Mouse (Mus musculus) forebrain, postnatal 0 days (tissue): ENCODE measurements around the gene 2810408A11Rik. TPM values are rescaled to one million over a fixed set of nuclear protein-coding genes. Genes with fewer than 3 reads are reported as not detected.

ENCODE experiments used
- ATAC-seq: fragments of 200-750 bp; cut with Nextera tagmentation; 2 replicates; pipeline ENCODE4 v1.8.0; 2017; ENCODE audit warnings: mild to moderate bottlenecking, moderate library complexity
- DNase-seq: peaks from one replicate; pipeline ENCODE4 v3.0.0-alpha.2; 2015
- H3K27ac ChIP-seq: fragments of 300-500 bp; sonication (generic); 2 replicates; pipeline ENCODE4 v1.5.1; 2014; ENCODE audit warnings: low read depth, mild to moderate bottlenecking, antibody characterized with exemption, low read length, moderate library complexity, mixed read lengths
- H3K27me3 ChIP-seq: fragments of 300-500 bp; sonication (generic); 2 replicates; pipeline ENCODE4 v1.6.1; 2014; ENCODE audit warnings: mild to moderate bottlenecking, low read length, mixed read lengths; ENCODE audit not compliant: insufficient read depth
- H3K36me3 ChIP-seq: fragments of 300-500 bp; sonication (generic); 2 replicates; pipeline ENCODE4 v1.6.1; 2014; ENCODE audit warnings: mild to moderate bottlenecking, moderate library complexity; ENCODE audit not compliant: insufficient read depth
- H3K4me1 ChIP-seq: fragments of 300-500 bp; sonication (generic); 2 replicates; pipeline ENCODE4 v1.6.1; 2014; ENCODE audit warnings: antibody characterized with exemption; ENCODE audit not compliant: insufficient read depth
- H3K4me2 ChIP-seq: fragments of 300-500 bp; sonication (generic); 2 replicates; pipeline ENCODE4 v1.6.1; 2014; ENCODE audit warnings: low read depth, mild to moderate bottlenecking, moderate library complexity
- H3K4me3 ChIP-seq: fragments of 300-500 bp; sonication (generic); 2 replicates; pipeline ENCODE4 v1.5.1; 2014; ENCODE audit warnings: low read depth, low read length, mixed read lengths
- H3K9ac ChIP-seq: fragments of 300-500 bp; sonication (generic); 2 replicates; pipeline ENCODE4 v1.6.1; 2014; ENCODE audit warnings: mild to moderate bottlenecking
- H3K9me3 ChIP-seq: fragments of 300-500 bp; sonication (generic); 2 replicates; pipeline ENCODE4 v1.6.1; 2016; ENCODE audit warnings: low read length
- CTCF ChIP-seq: sonication (generic); IDR thresholded peaks from 2 replicates; pipeline ENCODE4 v1.5.1; 2016; ENCODE audit warnings: antibody characterized with exemption, control low read depth, low read depth
- WGBS: fragments of 180-500 bp; shearing (Covaris S2); extraction: QIAGEN DNeasy Blood & Tissue Kit; methylation state at CpG from one replicate; pipeline ENCODE4 v1.1.7; 2014; 5-methylcytosine and 5-hydroxymethylcytosine counted together
- polyA plus RNA-seq: library from polyadenylated mRNA; unstranded; fragments of >200 nt; fragmentation: Nextera tagmentation; extraction: Ambion mirVana; gene quantifications from 2 replicates; pipeline ENCODE4 v1.2.1, GENCODE M21; 2015
- total RNA-seq: library from RNA; depleted of rRNA; stranded (reverse); fragments of >200 nt; gene quantifications from 2 replicates; pipeline ENCODE4 v1.2.3, GENCODE M21; 2014

2810408A11Rik gene
- total and polyA plus RNA-seq, 2 experiments from 2014 or later = 10.5 to 11.4 TPM

DNA sequence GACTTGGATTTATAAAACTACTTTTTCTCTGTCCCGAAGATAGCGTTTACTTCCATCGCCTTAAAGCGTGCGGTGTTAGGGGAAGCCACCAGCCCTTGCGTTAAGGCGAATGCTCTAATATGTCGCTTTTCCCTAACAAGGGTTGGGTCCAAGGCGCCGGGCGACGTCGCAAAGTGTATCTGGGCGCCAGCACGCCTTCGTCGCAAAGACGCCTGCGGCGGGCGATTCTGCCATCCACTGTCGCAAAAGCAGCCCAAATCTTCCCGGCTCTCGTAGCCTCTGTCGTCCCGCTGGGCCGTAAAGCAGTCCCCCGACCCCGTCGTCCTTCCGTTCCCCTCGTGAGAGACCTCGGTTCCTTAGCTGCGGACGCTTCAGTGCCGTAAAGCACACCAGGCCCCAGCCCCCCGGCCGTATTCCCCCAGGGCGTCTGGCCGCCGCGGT lies 639 bp upstream of the 2810408A11Rik start:
- H3K9ac ChIP-seq = peak overlapping the region; percentile 74
- peak overlapping the region; percentile 91 for H3K27ac ChIP-seq
- no peaks in the 10 kb centered on the region for H3K9me3 ChIP-seq
- H3K4me3 ChIP-seq = peak overlapping the region; percentile 82
- DNase-seq (peak; percentile 99), ATAC-seq (peak; percentile 84)
- H3K36me3 ChIP-seq = peaks cover 31% of the 10 kb centered on the region
- peak overlapping the region; percentile 89 for H3K4me2 ChIP-seq
- peaks cover 14% of the 10 kb centered on the region for H3K4me1 ChIP-seq
- no peak for TF ChIP-seq CTCF
- under 1% methylated on average over 42 of the region's 42 CpGs for WGBS
- no peaks in the 10 kb centered on the region for H3K27me3 ChIP-seq

GRCm38 (mm10) chr11:69899870-69900269 lies 917 bp downstream of the 2810408A11Rik start:
- peak overlapping the region; percentile 89 for H3K4me2 ChIP-seq
- peak; percentile 26 for DNase-seq
- H3K27me3 ChIP-seq = no peaks in the 10 kb centered on the region
- no peak overlapping the region; the same call in 1 of the 2 replicates for H3K27ac ChIP-seq
- H3K4me3 ChIP-seq = peak overlapping the region; percentile 82
- WGBS = 7% methylated on average over 4 of the region's 4 CpGs
- H3K9me3 ChIP-seq = no peaks in the 10 kb centered on the region
- peaks cover 16% of the 10 kb centered on the region for H3K36me3 ChIP-seq
- peaks cover 14% of the 10 kb centered on the region for H3K4me1 ChIP-seq
- H3K9ac ChIP-seq = peak overlapping the region; percentile 74
- no peak for TF ChIP-seq CTCF
- ATAC-seq = no peak

DNA sequence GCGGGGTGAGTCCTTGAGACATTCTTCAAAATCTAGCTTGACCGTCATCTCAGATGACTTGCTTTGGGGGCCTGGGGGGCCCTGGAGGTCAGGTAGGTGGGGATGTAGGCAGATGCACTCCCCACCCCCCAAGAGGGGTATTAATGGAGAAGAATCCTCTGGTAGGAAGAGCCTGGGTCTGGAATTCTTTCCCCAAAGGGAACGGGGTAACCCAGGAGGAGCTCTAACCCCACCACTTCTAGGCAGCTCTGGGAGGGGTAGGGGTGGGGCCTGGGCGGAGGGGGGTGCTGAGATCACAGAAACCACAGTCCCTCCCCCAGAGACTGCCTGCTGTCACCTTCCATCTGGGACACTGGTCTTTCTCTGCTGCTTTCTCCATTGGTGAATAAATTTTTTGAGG lies 5.5 kb downstream of the 2810408A11Rik start, which contains the start of gene Acap1:
TSS of gene Acap1 (minus strand) at position 249 of the 400 bp plus-strand sequence.
- no peak for TF ChIP-seq CTCF
- Histone ChIP-seq H3K4me1 (peaks cover 10% of the 10 kb centered on the region), H3K4me3 (no peak within 1 kb of the TSS), H3K27me3 (no peaks in the 10 kb centered on the region), H3K36me3 (no peaks in the 10 kb centered on the region), H3K9ac (no peak within 1 kb of the TSS), H3K9me3 (no peaks in the 10 kb centered on the region), H3K27ac (no peak within 1 kb of the TSS), H3K4me2 (no peak within 1 kb of the TSS)
- DNase-seq (no peak), ATAC-seq (no peak)
- 87% methylated on average over 4 of the region's 4 CpGs for WGBS

GRCm38 (mm10) chr11:69894671-69895070 lies 6.1 kb downstream of the 2810408A11Rik start:
- no peaks in the 10 kb centered on the region for H3K27me3 ChIP-seq
- no peak overlapping the region for H3K9ac ChIP-seq
- no peak for DNase-seq
- H3K9me3 ChIP-seq = no peaks in the 10 kb centered on the region
- no peak overlapping the region for H3K4me3 ChIP-seq
- H3K27ac ChIP-seq = no peak overlapping the region
- TF ChIP-seq CTCF = no peak
- peaks cover 8% of the 10 kb centered on the region for H3K4me1 ChIP-seq
- WGBS = 84% methylated on average over 5 of the region's 5 CpGs
- ATAC-seq = no peak
- no peak overlapping the region for H3K4me2 ChIP-seq
- no peaks in the 10 kb centered on the region for H3K36me3 ChIP-seq

DNA sequence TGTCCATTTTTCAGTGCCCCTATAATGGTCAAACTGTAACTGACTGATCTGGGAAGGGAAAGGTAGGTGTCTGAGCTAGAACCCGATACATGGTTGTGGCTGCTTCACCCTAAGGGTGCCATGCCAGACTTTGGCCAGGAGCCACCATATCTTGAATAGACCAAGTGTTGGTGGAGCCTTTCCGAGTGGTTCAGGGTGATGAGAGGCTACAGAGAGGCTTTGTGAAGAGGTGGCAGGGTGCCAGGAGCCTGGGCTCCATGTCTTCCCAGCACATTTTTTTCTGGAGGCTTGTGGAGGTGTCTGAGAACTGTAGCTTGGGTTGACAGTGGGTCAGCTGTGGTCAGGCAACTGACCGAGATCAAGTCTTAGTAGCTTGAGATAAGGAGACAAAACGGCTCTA lies 9.3 kb downstream of the 2810408A11Rik start:
- Histone ChIP-seq H3K27me3 (no peaks in the 10 kb centered on the region), H3K4me1 (no peaks in the 10 kb centered on the region), H3K9me3 (no peaks in the 10 kb centered on the region), H3K4me3 (no peak overlapping the region), H3K9ac (no peak overlapping the region), H3K4me2 (no peak overlapping the region), H3K27ac (no peak overlapping the region), H3K36me3 (no peaks in the 10 kb centered on the region)
- ATAC-seq (no peak), DNase-seq (no peak)
- WGBS = 53% methylated on average over 4 of the region's 4 CpGs
- TF ChIP-seq CTCF = no peak

DNA sequence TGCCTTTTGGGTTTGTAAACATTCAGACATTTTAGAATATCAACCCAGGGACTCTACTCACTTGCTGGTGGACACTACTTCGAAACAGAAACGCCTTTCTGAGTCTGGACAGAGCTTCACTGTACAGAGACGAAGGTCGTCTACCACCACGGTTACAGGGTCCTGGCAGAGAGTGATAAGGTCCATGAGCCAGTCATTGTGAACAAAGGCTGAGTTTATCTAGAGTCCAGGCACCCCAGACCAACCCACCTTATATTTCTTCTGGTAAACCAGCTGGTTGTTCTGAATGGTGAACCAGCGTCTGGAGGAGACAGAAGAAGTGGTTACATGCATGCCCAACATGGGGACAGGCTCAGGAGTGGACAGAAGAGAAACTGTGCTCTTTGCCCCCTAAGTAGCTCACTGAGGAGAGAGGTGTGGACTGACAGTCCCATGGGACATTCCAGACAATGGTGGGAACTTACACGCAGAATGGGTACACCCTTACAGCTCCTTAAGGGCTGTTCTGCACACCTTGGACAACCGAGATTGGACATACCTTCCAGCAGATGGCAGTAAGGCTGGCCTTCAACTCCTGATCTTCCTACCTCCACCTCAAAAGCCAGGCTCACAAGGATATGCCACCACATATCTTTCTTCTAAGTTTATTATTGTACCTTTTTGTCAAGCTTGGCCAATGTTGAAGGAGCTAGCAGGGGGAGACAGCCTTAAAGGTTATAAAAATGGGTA lies 13.7 kb downstream of the 2810408A11Rik start:
- Histone ChIP-seq H3K27ac (no peak overlapping the region), H3K27me3 (no peaks in the 10 kb centered on the region), H3K4me3 (no peak overlapping the region), H3K36me3 (no peaks in the 10 kb centered on the region), H3K4me1 (no peaks in the 10 kb centered on the region), H3K4me2 (no peak overlapping the region), H3K9me3 (no peaks in the 10 kb centered on the region), H3K9ac (no peak overlapping the region)
- TF ChIP-seq CTCF = no peak
- no peak for ATAC-seq
- DNase-seq = no peak
- 69% methylated on average over 8 of the region's 8 CpGs for WGBS

DNA sequence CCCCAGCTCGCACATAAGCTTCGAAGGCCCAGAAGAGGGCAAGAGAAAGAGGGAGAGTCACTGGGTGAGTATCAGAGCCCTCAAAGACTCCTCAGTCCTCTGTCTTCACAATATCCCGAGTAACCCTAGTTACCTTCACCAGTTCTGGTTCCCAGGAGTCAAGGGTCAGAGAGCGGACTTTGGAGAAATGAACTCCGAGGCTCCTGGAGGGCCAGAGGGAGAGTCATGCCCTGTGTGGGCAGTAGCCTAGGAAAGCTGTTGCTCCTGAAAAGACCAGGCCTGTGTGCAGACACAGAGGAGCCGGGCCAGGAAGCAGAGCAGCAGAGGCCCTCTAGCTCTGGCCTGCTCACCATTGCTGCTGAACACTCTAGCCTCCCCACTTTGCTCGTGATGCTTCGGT lies 16.1 kb downstream of the 2810408A11Rik start:
- no peaks in the 10 kb centered on the region for H3K9me3 ChIP-seq
- H3K4me1 ChIP-seq = peaks cover 9% of the 10 kb centered on the region; the same call in 1 of the 2 replicates
- 87% methylated on average over 8 of the region's 8 CpGs for WGBS
- no peak overlapping the region for H3K4me3 ChIP-seq
- no peaks in the 10 kb centered on the region for H3K36me3 ChIP-seq
- H3K9ac ChIP-seq = no peak overlapping the region
- TF ChIP-seq CTCF = no peak
- ATAC-seq (no peak), DNase-seq (no peak)
- no peaks in the 10 kb centered on the region; the same call in 1 of the 2 replicates for H3K27me3 ChIP-seq
- no peak overlapping the region for H3K27ac ChIP-seq
- no peak overlapping the region for H3K4me2 ChIP-seq
